Comparison of ENCODE assay signal across 9 mouse cellular contexts in genomic region chr8:94171321-94171755, GRCm38 (mm10). TPM values are rescaled to one million over a fixed set of nuclear protein-coding genes. Genes with fewer than 3 reads are reported as not detected.
DNase-seq lines count a peak whose midpoint lies in the region; ATAC-seq and TF ChIP-seq lines count a peak whose summit lies in the region.
"Had no signal": no experiment of that assay in that cellular context is flagged by ENCODE, and none has a peak within 500 bp of the region (broad histone marks: within the 10 kb centered on the region; RNA-seq: fewer than 3 reads in every experiment).

No protein-coding gene starts in this region.

- no peak for TF ChIP-seq EP300 in ES-Bruce4 (IDR thresholded peaks at IDR 0.05; ENCODE audit: insufficient read depth, low read depth, low read length)

- peak overlapping the region; percentile 89 for H3K27ac ChIP-seq in ES-Bruce4 (ENCODE audit: insufficient read depth, low read length)
- H3K27ac ChIP-seq in forebrain, embryonic 13.5 days, result no peak overlapping the region
- no peak overlapping the region for H3K27ac ChIP-seq in limb, embryonic 14.5 days (replicated peaks; ENCODE audit: low read depth, low read length)
- no peak overlapping the region for H3K27ac ChIP-seq in neural tube, embryonic 15.5 days (replicated peaks)

- peak overlapping the region; percentile 89 for H3K4me3 ChIP-seq in ES-Bruce4 (ENCODE audit: low read depth, low read length)
- H3K4me3 ChIP-seq in forebrain, embryonic 13.5 days, result no peak overlapping the region; the same call in 1 of the 2 replicates
- 0 out of 2 replicates have a peak overlapping the region, but pooled peaks have one; percentile 46 for H3K4me3 ChIP-seq in limb, embryonic 14.5 days (replicated peaks; ENCODE audit: low read length)
- H3K4me3 ChIP-seq in neural tube, embryonic 15.5 days (replicated peaks), result peak overlapping the region; percentile 45; the same call in 1 of the 2 replicates

- no peaks in the 10 kb centered on the region for H3K27me3 ChIP-seq in ES-Bruce4 (ENCODE audit: control insufficient read depth, insufficient read depth, low read length, poor library complexity, severe bottlenecking)
- H3K27me3 ChIP-seq in forebrain, embryonic 13.5 days, result peaks cover 67% of the 10 kb centered on the region
- peaks cover 57% of the 10 kb centered on the region for H3K27me3 ChIP-seq in limb, embryonic 14.5 days (ENCODE audit: control insufficient read depth, insufficient read depth, low read length)
- peaks cover 69% of the 10 kb centered on the region for H3K27me3 ChIP-seq in neural tube, embryonic 15.5 days (replicated peaks)

- H3K4me1 ChIP-seq in ES-Bruce4 (ENCODE audit: control insufficient read depth, insufficient read depth, low read length), result peaks cover 1% of the 10 kb centered on the region
- peaks cover 33% of the 10 kb centered on the region for H3K4me1 ChIP-seq in forebrain, embryonic 13.5 days
- H3K4me1 ChIP-seq in limb, embryonic 14.5 days (ENCODE audit: control insufficient read depth, insufficient read depth, low read length), result peaks cover 19% of the 10 kb centered on the region
- peaks cover 24% of the 10 kb centered on the region for H3K4me1 ChIP-seq in neural tube, embryonic 15.5 days

- TF ChIP-seq CTCF in ES-Bruce4 (IDR thresholded peaks at IDR 0.05; ENCODE audit: low read depth, low read length), result no peak

- no peak for TF ChIP-seq POLR2A in ES-Bruce4 (IDR thresholded peaks at IDR 0.05; ENCODE audit: insufficient read depth, low read length)
- no peak for TF ChIP-seq POLR2A in limb, embryonic 14.5 days (IDR thresholded peaks at IDR 0.05; ENCODE audit: borderline replicate concordance, extremely low read depth, insufficient read depth, insufficient read length)

- peak overlapping the region; percentile 94 for H3K4me2 ChIP-seq in forebrain, embryonic 13.5 days
- H3K4me2 ChIP-seq in limb, embryonic 14.5 days (replicated peaks; ENCODE audit: low read depth, low read length, severe bottlenecking), result peak overlapping the region; percentile 87; the same call in 1 of the 2 replicates
- H3K4me2 ChIP-seq in neural tube, embryonic 15.5 days, result peak overlapping the region; percentile 90

- peaks cover 5% of the 10 kb centered on the region; the same call in 1 of the 2 replicates for H3K36me3 ChIP-seq in ES-Bruce4 (ENCODE audit: control insufficient read depth, insufficient read depth, low read length, poor library complexity, severe bottlenecking)
- H3K36me3 ChIP-seq in forebrain, embryonic 13.5 days (ENCODE audit: poor library complexity, severe bottlenecking), result no peaks in the 10 kb centered on the region
- no peaks in the 10 kb centered on the region for H3K36me3 ChIP-seq in limb, embryonic 14.5 days (ENCODE audit: control insufficient read depth, insufficient read depth, low read length)
- H3K36me3 ChIP-seq in neural tube, embryonic 15.5 days, result no peaks in the 10 kb centered on the region

- peaks cover 6% of the 10 kb centered on the region; the same call in 1 of the 2 replicates for H3K9me3 ChIP-seq in ES-Bruce4 (replicated peaks; ENCODE audit: control insufficient read depth, insufficient read depth, low read length, poor library complexity, severe bottlenecking)
- no peaks in the 10 kb centered on the region for H3K9me3 ChIP-seq in forebrain, embryonic 13.5 days (replicated peaks)
- H3K9me3 ChIP-seq in limb, embryonic 14.5 days (ENCODE audit: control insufficient read depth, low read length), result no peaks in the 10 kb centered on the region
- H3K9me3 ChIP-seq in neural tube, embryonic 15.5 days (replicated peaks), result no peaks in the 10 kb centered on the region

- peak; percentile 42 for DNase-seq in 3134 (ENCODE audit: extremely low read depth, insufficient read length, low spot score)
- DNase-seq in heart, postnatal 36 days, result peak; percentile 49 to 58
- no peak for DNase-seq in limb, embryonic 14.5 days (ENCODE audit: low spot score)
- no peak for DNase-seq in T-cell, adult 2 months (ENCODE audit: low spot score)
- no peak for DNase-seq in cerebellum, postnatal 4 days (ENCODE audit: low spot score in 2 of 2)

- intact Hi-C loops in heart, postnatal 36 days (cut with DNase I), result no loop called here

- ATAC-seq in forebrain, embryonic 13.5 days, result no peak
- no peak for ATAC-seq in limb, embryonic 14.5 days (ENCODE audit: low FRiP score, low read depth)
- no peak for ATAC-seq in neural tube, embryonic 15.5 days (ENCODE audit: low FRiP score)

- 47% methylated on average over 10 of the region's 10 CpGs for WGBS in forebrain, embryonic 13.5 days
- 37% methylated on average over 10 of the region's 10 CpGs for whole genome bisulfite sequencing in limb, embryonic 14.5 days
- WGBS in neural tube, embryonic 15.5 days, result 39% methylated on average over 10 of the region's 10 CpGs

- peak overlapping the region; percentile 92 for H3K9ac ChIP-seq in ES-Bruce4 (ENCODE audit: low read depth, poor library complexity, severe bottlenecking)
- H3K9ac ChIP-seq in forebrain, embryonic 13.5 days, result 0 out of 2 replicates have a peak overlapping the region, but pooled peaks have one; percentile 70
- no peak overlapping the region for H3K9ac ChIP-seq in limb, embryonic 14.5 days (ENCODE audit: low read depth, low read length, severe bottlenecking)
- no peak overlapping the region for H3K9ac ChIP-seq in neural tube, embryonic 15.5 days (replicated peaks)

RNA-seq across cellular contexts. Expression of gene Mt2, which starts 1.1 kb away (rescaled TPM):
- 1,296 and 1,384 TPM in 2 replicates for polyA plus RNA-seq in ES-Bruce4 (2011; ENCODE audit: insufficient read depth, insufficient read length, low read depth, missing spikeins)
- polyA plus RNA-seq in forebrain, embryonic 13.5 days (2015; fragmentation: Nextera tagmentation; extraction: Ambion mirVana), result 41.0 and 48.0 TPM in 2 replicates
- 100 to 1,000 TPM; 160 to 162 TPM for total RNA-seq in heart, postnatal 36 days (2021)
- polyA plus RNA-seq in limb, embryonic 14.5 days (2012; rRNA removed), result 32.8 and 51.6 TPM in 2 replicates
- polyA plus RNA-seq in limb, embryonic 14.5 days (2014; fragmentation: Nextera tagmentation; extraction: Ambion mirVana), result 39.6 and 48.1 TPM in 2 replicates
- 32.8 and 40.2 TPM in 2 replicates for polyA plus RNA-seq in neural tube, embryonic 15.5 days (2015; fragmentation: Nextera tagmentation; extraction: Ambion mirVana)
- total RNA-seq: neutrophil, adult 5-6 weeks had no signal

RNA-seq across cellular contexts. Expression of gene Mt1, which starts 7.5 kb away (rescaled TPM):
- polyA plus RNA-seq in ES-Bruce4 (2011; ENCODE audit: insufficient read depth, insufficient read length, low read depth, missing spikeins), result 867 and 876 TPM in 2 replicates
- polyA plus RNA-seq in forebrain, embryonic 13.5 days (2015; fragmentation: Nextera tagmentation; extraction: Ambion mirVana), result 91.0 and 105 TPM in 2 replicates
- 100 to 1,000 TPM; 482 to 504 TPM for total RNA-seq in heart, postnatal 36 days (2021)
- 91.7 and 100 TPM in 2 replicates for polyA plus RNA-seq in limb, embryonic 14.5 days (2012; rRNA removed)
- polyA plus RNA-seq in limb, embryonic 14.5 days (2014; fragmentation: Nextera tagmentation; extraction: Ambion mirVana), result 149 and 158 TPM in 2 replicates
- 119 and 160 TPM in 2 replicates for polyA plus RNA-seq in neural tube, embryonic 15.5 days (2015; fragmentation: Nextera tagmentation; extraction: Ambion mirVana)

RNA-seq across cellular contexts. Expression of gene Mt3, which starts 18.9 kb away (rescaled TPM):
- polyA plus RNA-seq in ES-Bruce4 (2011; ENCODE audit: insufficient read depth, insufficient read length, low read depth, missing spikeins), result 3.9 and 5.4 TPM in 2 replicates
- polyA plus RNA-seq in forebrain, embryonic 13.5 days (2015; fragmentation: Nextera tagmentation; extraction: Ambion mirVana), result 188 and 208 TPM in 2 replicates
- 1 to 10 TPM; 1.9 to 4.1 TPM for total RNA-seq in heart, postnatal 36 days (2021)
- 2.0 and 3.3 TPM in 2 replicates for polyA plus RNA-seq in limb, embryonic 14.5 days (2012; rRNA removed)
- polyA plus RNA-seq in limb, embryonic 14.5 days (2014; fragmentation: Nextera tagmentation; extraction: Ambion mirVana), result 2.8 and 3.8 TPM in 2 replicates
- 244 and 279 TPM in 2 replicates for polyA plus RNA-seq in neural tube, embryonic 15.5 days (2015; fragmentation: Nextera tagmentation; extraction: Ambion mirVana)
- total RNA-seq: neutrophil, adult 5-6 weeks had no signal

RNA-seq across cellular contexts. Expression of gene Mt4, which starts 34.3 kb away (rescaled TPM):
- polyA plus RNA-seq in ES-Bruce4 (2011; ENCODE audit: insufficient read depth, insufficient read length, low read depth, missing spikeins), result 3.0 TPM in 1 of 2 replicates, not detected in the other
- polyA plus RNA-seq in forebrain, embryonic 13.5 days (2015; fragmentation: Nextera tagmentation; extraction: Ambion mirVana), result not detected in 2 replicates
- total RNA-seq in heart, postnatal 36 days (2021), result not detected
- polyA plus RNA-seq in limb, embryonic 14.5 days (2012; rRNA removed), result not detected in 2 replicates
- not detected in 2 replicates for polyA plus RNA-seq in limb, embryonic 14.5 days (2014; fragmentation: Nextera tagmentation; extraction: Ambion mirVana)
- polyA plus RNA-seq in neural tube, embryonic 15.5 days (2015; fragmentation: Nextera tagmentation; extraction: Ambion mirVana), result not detected in 2 replicates
- total RNA-seq: neutrophil, adult 5-6 weeks had no signal

RNA-seq across cellular contexts. Expression of gene Nup93, which starts 43.0 kb away (rescaled TPM):
- polyA plus RNA-seq in ES-Bruce4 (2011; ENCODE audit: insufficient read depth, insufficient read length, low read depth, missing spikeins), result 104 and 106 TPM in 2 replicates
- polyA plus RNA-seq in forebrain, embryonic 13.5 days (2015; fragmentation: Nextera tagmentation; extraction: Ambion mirVana), result 83.6 and 98.8 TPM in 2 replicates
- total RNA-seq in heart, postnatal 36 days (2021), result 10 to 100 TPM; 15.1 to 15.2 TPM
- polyA plus RNA-seq in limb, embryonic 14.5 days (2012; rRNA removed), result 60.5 and 64.0 TPM in 2 replicates
- polyA plus RNA-seq in limb, embryonic 14.5 days (2014; fragmentation: Nextera tagmentation; extraction: Ambion mirVana), result 72.3 and 79.9 TPM in 2 replicates
- polyA plus RNA-seq in neural tube, embryonic 15.5 days (2015; fragmentation: Nextera tagmentation; extraction: Ambion mirVana), result 51.5 and 57.4 TPM in 2 replicates

Comparison
In these comparisons a context has a peak if more than half of its experiments do, and no peak if none do; other contexts are left out.
1. DNase-seq: peak in 3134 (single experiment) and heart, postnatal 36 days (2 of 2); none in limb, embryonic 14.5 days (single experiment), T-cell, adult 2 months (single experiment) and cerebellum, postnatal 4 days (0 of 2).
2. H3K9ac ChIP-seq: peak in ES-Bruce4 (single experiment) and forebrain, embryonic 13.5 days (single experiment); none in limb, embryonic 14.5 days (single experiment) and neural tube, embryonic 15.5 days (single experiment).
3. RNA of gene Mt2, which starts 1.1 kb away (polyA plus RNA-seq): 1,296 to 1,384 TPM in ES-Bruce4; 32.8 to 51.6 TPM in limb, embryonic 14.5 days, 41.0 to 48.0 TPM in forebrain, embryonic 13.5 days and 32.8 to 40.2 TPM in neural tube, embryonic 15.5 days; every median in the first group is over 10 times any median in the second.
4. RNA of gene Mt3, which starts 18.9 kb away (polyA plus RNA-seq): 244 to 279 TPM in neural tube, embryonic 15.5 days and 188 to 208 TPM in forebrain, embryonic 13.5 days; 3.9 to 5.4 TPM in ES-Bruce4 and 2.0 to 3.8 TPM in limb, embryonic 14.5 days; every median in the first group is over 10 times any median in the second.
5. Peak in every context shown above with its lines, with median percentiles within 50 percentile points of each other: H3K4me2 ChIP-seq.